Mouse (Mus musculus): Measurements from ENCODE around the gene Krtap7-1. TPM values are rescaled to one million over a fixed set of nuclear protein-coding genes. Genes with fewer than 3 reads are reported as not detected.

The Krtap7-1 gene
- total RNA-seq (2022) = not detected

GRCm38 (mm10) chr16:89508223-89508622 is at the start of gene Krtap7-1:
TSS of gene Krtap7-1 (minus strand) at chr16:89508323.
- no peak for DNase-seq (ENCODE audit: low spot score in 2 of 2)

GRCm38 (mm10) chr16:89550298-89550697 is 42.2 kb upstream of the Krtap7-1 start:
- no peak for DNase-seq (ENCODE audit: low spot score in 2 of 2)

- no peak for DNase-seq (ENCODE audit: low spot score in 2 of 2)
Observed at GRCm38 (mm10) chr16:89538031-89538484, 29.9 kb upstream of the Krtap7-1 start.

GRCm38 (mm10) chr16:89537349-89537748 is 29.2 kb upstream of the Krtap7-1 start:
- no peak for DNase-seq (ENCODE audit: low spot score in 2 of 2)

- DNase-seq (ENCODE audit: low spot score in 2 of 2) = peak in 1 of 2 experiments; percentile 9
Observed at GRCm38 (mm10) chr16:89530547-89530946, 22.4 kb upstream of the Krtap7-1 start.

GRCm38 (mm10) chr16:89529846-89530245 is 21.7 kb upstream of the Krtap7-1 start:
- no peak for DNase-seq (ENCODE audit: low spot score in 2 of 2)

GRCm38 (mm10) chr16:89528380-89528779 is 20.3 kb upstream of the Krtap7-1 start:
- DNase-seq (ENCODE audit: low spot score in 2 of 2) = no peak

GRCm38 (mm10) chr16:89520996-89521395 is 12.9 kb upstream of the Krtap7-1 start:
- DNase-seq (ENCODE audit: low spot score in 2 of 2) = no peak

GRCm38 (mm10) chr16:89520555-89520954 is 12.4 kb upstream of the Krtap7-1 start:
- DNase-seq (ENCODE audit: low spot score in 2 of 2) = no peak

GRCm38 (mm10) chr16:89520091-89520490 is 12.0 kb upstream of the Krtap7-1 start:
- DNase-seq (ENCODE audit: low spot score in 2 of 2) = no peak

- DNase-seq (ENCODE audit: low spot score in 2 of 2) = peak in 1 of 2 experiments; percentile 11
Observed at GRCm38 (mm10) chr16:89517635-89518034, 9.5 kb upstream of the Krtap7-1 start.

- no peak for DNase-seq (ENCODE audit: low spot score in 2 of 2)
Observed at GRCm38 (mm10) chr16:89513431-89513830, 5.3 kb upstream of the Krtap7-1 start.

- no peak for DNase-seq (ENCODE audit: low spot score in 2 of 2)
Observed at GRCm38 (mm10) chr16:89503571-89503970, 4.6 kb downstream of the Krtap7-1 start.

- no peak for DNase-seq (ENCODE audit: low spot score in 2 of 2)
Observed at GRCm38 (mm10) chr16:89501870-89502269, 6.3 kb downstream of the Krtap7-1 start.

- DNase-seq (ENCODE audit: low spot score in 2 of 2) = no peak
Observed at GRCm38 (mm10) chr16:89497002-89497401, 11.1 kb downstream of the Krtap7-1 start.

- DNase-seq (ENCODE audit: low spot score in 2 of 2) = no peak
Observed at GRCm38 (mm10) chr16:89495394-89496153, 12.5 kb downstream of the Krtap7-1 start.

GRCm38 (mm10) chr16:89487852-89488251 is 20.3 kb downstream of the Krtap7-1 start, which contains the start of gene Krtap8-1:
TSS of gene Krtap8-1 (minus strand) at chr16:89487952.
- no peak for DNase-seq (ENCODE audit: low spot score in 2 of 2)

- DNase-seq (ENCODE audit: low spot score in 2 of 2) = no peak
Observed at GRCm38 (mm10) chr16:89477679-89478314, 30.3 kb downstream of the Krtap7-1 start.

- no peak for DNase-seq (ENCODE audit: low spot score in 2 of 2)
Observed at GRCm38 (mm10) chr16:89461189-89461588, 46.9 kb downstream of the Krtap7-1 start.
